Mouse (Mus musculus) kidney, embryonic 16.5 days (tissue): Measurements from ENCODE around the gene Abca13. TPM values are rescaled to one million over a fixed set of nuclear protein-coding genes. Genes with fewer than 3 reads are reported as not detected.
A peak's percentile ranks its signal among the peaks of the same experiment; 100 is the strongest.
"Not testable (repeated sequence)": the region's sequence is repeated elsewhere in the genome, so short reads cannot be mapped to it uniquely, and the experiment has no call there.

ENCODE experiments used
- ATAC-seq: fragments of 200-750 bp; cut with Nextera tagmentation; 2 replicates; pipeline ENCODE4 v1.8.0; 2017; ENCODE audit warnings: moderate TSS enrichment; ENCODE audit not compliant: low FRiP score, low TSS enrichment
- H3K27ac ChIP-seq: fragments of 300-500 bp; sonication (generic); 2 replicates; pipeline ENCODE4 v1.5.1; 2014; ENCODE audit warnings: low read length
- H3K27me3 ChIP-seq: fragments of 300-500 bp; sonication (generic); 2 replicates; pipeline ENCODE4 v1.6.1; 2014; ENCODE audit warnings: low read length, control low read depth, mixed read lengths; ENCODE audit not compliant: insufficient read depth
- H3K36me3 ChIP-seq: fragments of 300-500 bp; sonication (generic); 2 replicates; pipeline ENCODE4 v1.6.1; 2014; ENCODE audit warnings: low read length, control low read depth, mixed read lengths; ENCODE audit not compliant: insufficient read depth
- H3K4me1 ChIP-seq: fragments of 300-500 bp; sonication (generic); 2 replicates; pipeline ENCODE4 v1.6.1; 2014; ENCODE audit warnings: low read length, control low read depth, mixed read lengths; ENCODE audit not compliant: insufficient read depth
- H3K4me2 ChIP-seq: fragments of 300-500 bp; sonication (generic); replicated peaks from 2 replicates; pipeline ENCODE4 v1.6.1; 2014; ENCODE audit warnings: low read depth, low read length
- H3K4me3 ChIP-seq: fragments of 300-500 bp; sonication (generic); 2 replicates; pipeline ENCODE4 v1.5.1; 2014; ENCODE audit warnings: mild to moderate bottlenecking, low read length
- H3K9ac ChIP-seq: fragments of 300-500 bp; sonication (generic); replicated peaks from 2 replicates; pipeline ENCODE4 v1.6.1; 2014; ENCODE audit warnings: low read length
- H3K9me3 ChIP-seq: fragments of 300-500 bp; sonication (generic); 2 replicates; pipeline ENCODE4 v1.6.1; 2016; ENCODE audit warnings: low read length, control low read depth
- whole genome bisulfite sequencing: fragments of 180-500 bp; shearing (Covaris S2); extraction: QIAGEN DNeasy Blood & Tissue Kit; methylation state at CpG from one replicate; pipeline ENCODE4 v1.1.7; 2014; 5-methylcytosine and 5-hydroxymethylcytosine counted together
- polyA plus RNA-seq: library from polyadenylated mRNA; unstranded; fragments of >200 nt; fragmentation: Nextera tagmentation; extraction: Ambion mirVana; gene quantifications from 2 replicates; pipeline ENCODE4 v1.2.1, GENCODE M21; 2015

The Abca13 gene
- polyA plus RNA-seq, 1 experiment from 2014 or later, result 0.36 TPM

GRCm38 (mm10) chr11:9263072-9263471 lies 71.3 kb downstream of the Abca13 start:
- not testable (repeated sequence) for H3K4me2 ChIP-seq, H3K4me1 ChIP-seq, H3K27ac ChIP-seq, H3K36me3 ChIP-seq, H3K4me3 ChIP-seq, H3K9ac ChIP-seq, ATAC-seq, H3K9me3 ChIP-seq, H3K27me3 ChIP-seq
- 65% methylated on average over 3 of the region's 3 CpGs for WGBS

- no peak overlapping the region for H3K4me3 ChIP-seq
- no peaks in the 10 kb centered on the region for H3K36me3 ChIP-seq
- H3K27me3 ChIP-seq, result no peaks in the 10 kb centered on the region
- no peak overlapping the region for H3K27ac ChIP-seq
- no peaks in the 10 kb centered on the region for H3K4me1 ChIP-seq
- H3K9me3 ChIP-seq, result peaks cover 5% of the 10 kb centered on the region; the same call in 1 of the 2 replicates
- ATAC-seq, result no peak
- H3K9ac ChIP-seq, result no peak overlapping the region
- WGBS, result 78% methylated on average over 3 of the region's 3 CpGs
- no peak overlapping the region for H3K4me2 ChIP-seq
Observed at GRCm38 (mm10) chr11:9269090-9269489, 77.3 kb downstream of the Abca13 start.

GRCm38 (mm10) chr11:9285204-9285603 lies 93.5 kb downstream of the Abca13 start:
- no peaks in the 10 kb centered on the region for H3K9me3 ChIP-seq
- no peak for ATAC-seq
- H3K4me3 ChIP-seq, result no peak overlapping the region
- no peaks in the 10 kb centered on the region for H3K36me3 ChIP-seq
- H3K4me2 ChIP-seq, result no peak overlapping the region
- WGBS, result 80% methylated on average over 3 of the region's 3 CpGs
- no peaks in the 10 kb centered on the region for H3K4me1 ChIP-seq
- no peak overlapping the region for H3K27ac ChIP-seq
- no peaks in the 10 kb centered on the region for H3K27me3 ChIP-seq
- H3K9ac ChIP-seq, result no peak overlapping the region

- Histone ChIP-seq H3K27ac (no peak overlapping the region), H3K4me2 (no peak overlapping the region), H3K4me1 (no peaks in the 10 kb centered on the region), H3K36me3 (no peaks in the 10 kb centered on the region), H3K27me3 (no peaks in the 10 kb centered on the region), H3K9me3 (no peaks in the 10 kb centered on the region), H3K9ac (no peak overlapping the region), H3K4me3 (no peak overlapping the region)
- WGBS, result 90% methylated on average over 3 of the region's 3 CpGs
- no peak for ATAC-seq
Observed at GRCm38 (mm10) chr11:9285759-9286158, 94.0 kb downstream of the Abca13 start.

- 77% methylated on average over 7 of the region's 7 CpGs for WGBS
- ATAC-seq, result no peak
- no peaks in the 10 kb centered on the region for H3K36me3 ChIP-seq
- no peak overlapping the region for H3K27ac ChIP-seq
- H3K9ac ChIP-seq, result no peak overlapping the region
- H3K4me2 ChIP-seq, result no peak overlapping the region
- no peaks in the 10 kb centered on the region for H3K27me3 ChIP-seq
- H3K4me3 ChIP-seq, result no peak overlapping the region
- no peaks in the 10 kb centered on the region for H3K9me3 ChIP-seq
- no peaks in the 10 kb centered on the region for H3K4me1 ChIP-seq
Observed at GRCm38 (mm10) chr11:9291168-9291567, 99.4 kb downstream of the Abca13 start.

GRCm38 (mm10) chr11:9299615-9300014 lies 107.9 kb downstream of the Abca13 start:
- no peak for ATAC-seq
- Histone ChIP-seq H3K9ac (no peak overlapping the region), H3K27ac (no peak overlapping the region), H3K4me1 (no peaks in the 10 kb centered on the region), H3K4me2 (no peak overlapping the region), H3K27me3 (no peaks in the 10 kb centered on the region), H3K36me3 (no peaks in the 10 kb centered on the region), H3K4me3 (no peak overlapping the region), H3K9me3 (no peaks in the 10 kb centered on the region)
- WGBS, result 60% methylated on average over 1 of the region's 1 CpGs

GRCm38 (mm10) chr11:9305450-9305849 lies 113.7 kb downstream of the Abca13 start:
- Histone ChIP-seq H3K9me3 (no peaks in the 10 kb centered on the region), H3K36me3 (no peaks in the 10 kb centered on the region), H3K27ac (no peak overlapping the region), H3K27me3 (no peaks in the 10 kb centered on the region), H3K4me1 (no peaks in the 10 kb centered on the region), H3K4me3 (no peak overlapping the region), H3K4me2 (no peak overlapping the region), H3K9ac (no peak overlapping the region)
- no peak for ATAC-seq
- WGBS, result 83% methylated on average over 4 of the region's 4 CpGs

- Histone ChIP-seq H3K4me2 (no peak overlapping the region), H3K9me3 (no peaks in the 10 kb centered on the region), H3K27me3 (no peaks in the 10 kb centered on the region), H3K4me1 (no peaks in the 10 kb centered on the region), H3K27ac (no peak overlapping the region), H3K4me3 (no peak overlapping the region), H3K36me3 (no peaks in the 10 kb centered on the region), H3K9ac (no peak overlapping the region)
- WGBS, result 61% methylated on average over 3 of the region's 3 CpGs
- no peak for ATAC-seq
Observed at GRCm38 (mm10) chr11:9316545-9316944, 124.8 kb downstream of the Abca13 start.

GRCm38 (mm10) chr11:9317076-9317929 lies 125.6 kb downstream of the Abca13 start:
- WGBS, result 35% methylated on average over 6 of the region's 6 CpGs
- Histone ChIP-seq H3K9ac (no peak overlapping the region), H3K4me1 (no peaks in the 10 kb centered on the region), H3K36me3 (no peaks in the 10 kb centered on the region), H3K9me3 (no peaks in the 10 kb centered on the region), H3K27me3 (no peaks in the 10 kb centered on the region), H3K27ac (no peak overlapping the region), H3K4me3 (no peak overlapping the region), H3K4me2 (no peak overlapping the region)
- ATAC-seq, result peak; percentile 65; the same call in 1 of the 2 replicates

- no peak overlapping the region for H3K27ac ChIP-seq
- H3K36me3 ChIP-seq, result no peaks in the 10 kb centered on the region
- no peak for ATAC-seq
- H3K4me2 ChIP-seq, result no peak overlapping the region
- H3K9me3 ChIP-seq, result no peaks in the 10 kb centered on the region
- H3K4me1 ChIP-seq, result no peaks in the 10 kb centered on the region
- H3K4me3 ChIP-seq, result no peak overlapping the region
- no peak overlapping the region for H3K9ac ChIP-seq
- 66% methylated on average over 3 of the region's 3 CpGs for WGBS
- H3K27me3 ChIP-seq, result no peaks in the 10 kb centered on the region
Observed at GRCm38 (mm10) chr11:9338151-9338550, 146.4 kb downstream of the Abca13 start.
